Mouse (Mus musculus) CD8-positive naive resting alpha-beta T cell, adult 2 months (primary cell): ENCODE measurements at regions not wholly inside any gene's neighbourhood (a gene's known extent, or its start where the extent isn't known, plus 50 kb on each side); places are given as distances from the start of the nearest gene placed in this dataset.

Experiments used
- DNase-seq, 2 experiments: peaks; one replicate each; pipeline ENCODE4 v3.0.0; 2022; ENCODE audit warnings: low read depth in 2 of 2, low spot score in 2 of 2

DNA sequence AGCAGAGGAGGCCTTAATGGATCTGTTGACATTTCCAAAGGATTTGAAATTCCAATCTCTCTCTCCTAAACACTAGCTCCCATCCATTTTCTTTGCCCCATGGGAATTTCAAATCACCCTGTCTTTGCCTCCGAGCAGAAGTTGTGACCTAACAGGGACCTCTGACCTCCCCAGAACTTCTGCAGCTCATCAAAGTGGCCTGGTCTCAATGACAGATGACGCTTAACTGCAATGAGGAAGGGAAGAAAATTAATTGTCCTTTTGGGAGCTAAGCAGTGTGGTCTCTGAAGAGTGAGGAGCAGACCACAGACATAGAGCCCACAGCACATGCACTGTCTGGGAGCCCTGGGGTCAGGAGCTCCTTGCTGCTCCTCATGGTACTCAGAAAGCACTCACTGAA lies 155.3 kb downstream of the Tox3 start:
- DNase-seq, result no peak

GRCm38 (mm10) chr8:90182807-90183206 lies 165.3 kb downstream of the Tox3 start:
- DNase-seq, result no peak

GRCm38 (mm10) chr8:90176771-90177170 lies 171.4 kb downstream of the Tox3 start:
- no peak for DNase-seq

GRCm38 (mm10) chr8:90176335-90176734 lies 171.8 kb downstream of the Tox3 start:
- no peak for DNase-seq

GRCm38 (mm10) chr8:90166639-90167038 lies 181.5 kb downstream of the Tox3 start:
- DNase-seq, result no peak

- no peak for DNase-seq
Measured at GRCm38 (mm10) chr8:90151477-90151876, 196.7 kb downstream of the Tox3 start.

DNA sequence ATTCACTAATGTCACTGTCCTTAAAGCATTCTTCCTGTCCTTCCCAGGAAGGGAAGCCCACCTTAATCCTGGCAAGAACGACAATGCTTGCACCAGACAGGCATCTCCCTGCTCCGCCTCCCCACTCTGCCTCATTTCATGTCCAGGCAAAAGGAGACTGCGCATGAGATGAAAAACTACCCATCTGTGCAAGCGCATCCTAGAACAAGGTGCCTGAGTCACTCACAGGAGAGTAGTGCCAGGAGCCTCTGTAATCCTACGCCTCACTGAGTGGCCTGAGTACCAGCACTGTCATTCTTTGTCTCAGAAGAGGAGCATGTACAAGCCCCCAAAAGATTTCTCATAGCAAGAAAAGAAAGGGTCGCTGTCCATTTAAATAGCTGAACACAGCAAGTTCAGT lies 198.2 kb downstream of the Tox3 start:
- DNase-seq, result no peak

DNA sequence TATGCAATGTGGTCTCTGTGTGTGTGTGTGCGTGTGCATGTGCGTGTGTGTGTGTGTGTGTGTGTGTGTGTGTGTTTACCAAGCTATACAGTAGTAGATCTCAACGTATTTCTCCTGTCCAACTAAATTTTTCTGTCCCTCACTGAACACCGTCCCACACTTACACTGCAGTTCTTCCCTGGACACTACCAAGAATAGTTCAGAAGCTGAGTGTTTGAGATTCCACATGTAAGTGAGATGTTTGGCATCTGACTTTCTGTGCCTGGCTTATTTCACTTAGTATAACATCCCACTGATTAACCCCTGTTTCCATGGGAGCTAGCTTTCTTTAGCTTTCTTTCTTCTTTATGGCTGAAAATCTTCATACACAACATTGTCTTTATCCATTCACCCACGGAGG lies 213.5 kb downstream of the Tox3 start:
- DNase-seq, result no peak

GRCm38 (mm10) chr8:90130704-90131267 lies 217.4 kb downstream of the Tox3 start:
- no peak for DNase-seq

DNA sequence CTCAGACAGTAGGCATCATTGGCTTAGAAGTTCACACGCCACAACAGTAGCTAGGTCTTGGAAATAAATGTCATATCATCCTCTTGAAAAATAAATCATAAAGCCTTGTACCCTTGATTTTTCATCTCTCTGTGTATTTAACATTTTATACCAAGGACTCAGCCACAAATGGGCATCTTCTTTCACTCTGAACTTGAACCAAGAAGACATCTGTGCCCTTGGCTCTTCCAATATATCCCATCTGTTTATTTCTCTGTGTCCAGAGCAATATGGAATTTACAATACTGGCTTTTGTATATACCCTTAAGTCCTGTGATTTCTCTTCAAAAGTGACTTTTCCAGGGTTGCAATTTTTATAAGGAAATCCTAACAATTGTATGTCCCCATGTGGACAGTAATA lies 222.7 kb downstream of the Tox3 start:
- no peak for DNase-seq

GRCm38 (mm10) chr8:90123101-90123500 lies 225.0 kb downstream of the Tox3 start:
- DNase-seq, result no peak

- DNase-seq, result no peak
Measured at GRCm38 (mm10) chr8:90121935-90122334, 226.2 kb downstream of the Tox3 start.

DNA sequence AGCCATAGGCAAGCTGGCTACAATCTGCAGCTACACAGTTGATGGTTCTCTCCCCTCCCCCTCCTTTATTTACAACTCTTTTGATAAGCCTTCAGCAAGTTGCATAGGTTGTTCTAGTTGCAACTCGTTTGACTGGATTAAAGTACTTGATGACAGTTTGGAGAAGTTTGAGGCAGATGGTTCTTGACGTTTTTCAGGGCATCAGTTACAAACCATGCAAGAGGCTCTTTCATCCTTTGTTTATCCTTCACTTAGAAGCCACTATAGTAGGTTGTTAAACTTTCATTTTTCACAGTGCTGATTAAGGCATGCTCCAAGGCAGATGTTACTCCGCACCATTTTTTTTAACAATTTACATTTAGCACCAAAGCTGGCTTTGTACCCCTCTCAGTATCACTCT lies 227.1 kb downstream of the Tox3 start:
- DNase-seq, result no peak

GRCm38 (mm10) chr8:90115436-90115835 lies 232.7 kb downstream of the Tox3 start:
- no peak for DNase-seq

- DNase-seq, result no peak
Measured at GRCm38 (mm10) chr8:90100509-90100908, 247.6 kb downstream of the Tox3 start.

GRCm38 (mm10) chr8:90082630-90083029 lies 265.5 kb downstream of the Tox3 start:
- no peak for DNase-seq

- DNase-seq, result no peak
Measured at GRCm38 (mm10) chr8:90076381-90076780, 271.8 kb downstream of the Tox3 start.

DNA sequence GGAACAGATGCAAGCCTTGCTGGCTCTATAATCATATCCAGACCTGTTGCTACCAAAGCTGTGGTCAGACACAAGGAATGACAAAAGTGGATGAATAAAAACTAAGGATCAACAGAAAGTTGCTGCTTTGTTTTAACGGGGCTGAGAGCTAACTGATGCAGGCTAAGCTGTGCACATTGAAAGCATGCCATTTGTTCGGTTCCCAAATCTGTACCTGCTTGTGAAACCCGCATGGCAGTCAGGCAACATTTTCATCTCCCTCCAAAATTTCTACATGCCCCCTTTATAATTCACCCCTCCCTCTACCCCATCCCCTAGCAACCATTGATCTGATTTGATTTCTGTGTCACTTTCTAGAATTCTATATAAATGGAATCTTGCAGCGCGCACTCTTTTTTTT lies 272.3 kb downstream of the Tox3 start:
- no peak for DNase-seq

- no peak for DNase-seq
Measured at GRCm38 (mm10) chr8:90070006-90070405, 278.1 kb downstream of the Tox3 start.

GRCm38 (mm10) chr8:90069411-90069993 lies 278.6 kb downstream of the Tox3 start:
- no peak for DNase-seq

DNA sequence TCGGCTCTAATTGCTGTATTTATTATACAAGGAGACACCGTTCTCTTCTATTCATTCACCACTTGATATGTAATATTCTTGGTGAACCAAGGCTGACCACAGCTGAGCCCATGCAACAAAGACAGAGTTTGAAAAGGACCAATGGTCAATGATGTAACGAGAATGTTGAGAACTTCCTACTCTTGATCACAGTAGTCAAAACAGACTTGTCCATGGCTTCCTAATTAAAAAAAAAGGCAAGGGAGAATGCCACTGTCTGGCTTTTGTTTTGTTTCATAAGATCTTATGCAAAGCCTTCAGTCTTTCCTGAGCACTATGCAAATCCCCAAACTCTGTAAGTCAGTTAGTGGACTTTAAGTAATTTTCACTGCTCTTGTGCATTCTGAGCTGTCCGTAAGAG lies 279.7 kb downstream of the Tox3 start:
- DNase-seq, result no peak

DNA sequence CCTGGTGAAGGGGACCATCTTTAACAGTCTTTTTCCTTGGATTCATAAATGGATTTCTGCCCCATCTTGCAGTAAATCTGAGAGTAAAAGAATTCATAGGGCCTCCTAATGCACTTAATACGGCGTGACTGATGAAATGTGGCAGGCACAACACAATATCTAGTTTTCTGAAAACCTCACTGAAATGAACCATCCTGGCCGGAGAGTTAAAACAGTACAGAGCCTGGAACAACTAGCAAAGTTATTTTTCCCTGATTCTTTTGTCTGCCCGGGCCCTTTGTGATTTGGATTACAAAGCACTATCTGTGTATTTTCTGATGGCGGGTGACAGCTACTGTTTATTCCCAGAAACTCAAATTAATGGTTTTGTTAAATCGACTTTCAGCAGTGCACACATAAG lies 283.8 kb downstream of the Tox3 start:
- no peak for DNase-seq

- DNase-seq, result no peak
Measured at GRCm38 (mm10) chr8:90063291-90063690, 284.9 kb downstream of the Tox3 start.
